Mouse (Mus musculus) spleen, postnatal 4 days (tissue): ENCODE measurements around the gene Eml5.

Experiments
- DNase-seq, 2 experiments: peaks; one replicate each; pipeline ENCODE4 v3.0.0; 2022; ENCODE audit warnings: low spot score in 2 of 2

Gene Eml5

DNA sequence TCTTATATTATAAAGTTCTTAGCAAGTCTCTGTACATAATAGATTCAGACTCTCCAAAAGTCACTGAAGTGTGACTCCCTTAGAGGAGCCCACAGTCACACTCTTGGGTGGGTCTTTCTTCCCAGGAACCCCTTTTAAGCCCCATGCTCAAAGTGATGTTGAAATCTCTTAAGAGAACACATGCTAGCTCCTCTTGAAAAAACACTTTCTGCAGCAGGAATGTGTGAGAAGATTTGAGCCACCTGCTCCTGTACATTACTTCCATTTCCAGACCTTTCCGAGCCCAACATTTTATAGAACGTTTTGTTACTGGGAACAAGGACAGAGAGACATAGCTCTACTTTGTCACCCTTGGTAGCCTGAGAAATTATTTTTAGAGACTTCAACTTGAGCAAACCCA, 66.4 kb downstream of the Eml5 start:
- no peak for DNase-seq

DNA sequence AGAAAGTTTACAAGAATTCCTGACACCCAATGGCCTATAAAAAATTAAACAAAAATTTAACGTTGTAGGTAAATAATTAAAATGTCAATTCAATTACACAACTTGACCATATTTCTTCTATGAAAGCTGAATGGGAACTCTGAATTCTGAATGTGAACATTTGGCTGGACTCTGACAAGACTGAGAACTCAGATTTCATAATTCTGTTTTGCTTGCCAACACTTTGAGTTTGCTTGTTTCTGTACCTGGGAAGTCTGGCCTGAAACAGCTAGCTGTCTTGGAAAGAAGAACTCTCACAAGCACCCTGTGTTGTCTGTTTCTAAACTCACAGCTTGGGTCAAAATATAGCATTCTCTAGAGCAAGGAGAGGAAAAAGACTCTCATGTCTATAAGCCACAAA, 67.4 kb downstream of the Eml5 start:
- DNase-seq, result no peak

DNA sequence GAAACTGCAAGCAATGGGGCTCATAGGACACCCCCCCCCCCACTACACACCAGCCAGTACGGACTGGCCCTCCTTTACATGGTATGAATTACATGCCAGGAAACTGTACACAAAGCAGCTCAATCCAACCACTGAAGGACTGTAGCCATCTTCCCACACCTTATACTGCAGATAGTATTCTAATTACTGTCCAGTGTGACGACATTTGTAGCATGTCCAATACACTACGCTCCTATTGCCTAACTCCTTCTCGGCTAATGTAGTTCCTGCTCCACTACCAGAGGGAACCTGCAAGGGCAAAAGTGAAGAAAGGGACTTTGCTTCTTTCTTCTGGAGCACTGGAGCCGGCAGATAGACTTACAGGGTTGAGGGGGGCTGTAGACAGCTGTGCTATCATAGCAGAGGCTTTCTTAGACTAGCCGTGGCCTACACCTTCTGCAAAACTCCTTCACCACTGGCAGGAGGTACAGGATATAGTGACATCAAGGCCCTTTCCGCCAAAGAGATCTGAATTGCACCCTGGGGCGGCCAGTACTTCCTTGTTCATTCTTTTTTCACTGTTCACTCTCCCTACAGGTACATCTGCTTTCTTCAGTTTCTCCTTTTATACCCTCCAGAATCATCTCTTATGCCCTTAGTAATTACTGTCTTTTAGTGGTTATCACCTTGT, 68.2 kb downstream of the Eml5 start:
- no peak for DNase-seq

DNA sequence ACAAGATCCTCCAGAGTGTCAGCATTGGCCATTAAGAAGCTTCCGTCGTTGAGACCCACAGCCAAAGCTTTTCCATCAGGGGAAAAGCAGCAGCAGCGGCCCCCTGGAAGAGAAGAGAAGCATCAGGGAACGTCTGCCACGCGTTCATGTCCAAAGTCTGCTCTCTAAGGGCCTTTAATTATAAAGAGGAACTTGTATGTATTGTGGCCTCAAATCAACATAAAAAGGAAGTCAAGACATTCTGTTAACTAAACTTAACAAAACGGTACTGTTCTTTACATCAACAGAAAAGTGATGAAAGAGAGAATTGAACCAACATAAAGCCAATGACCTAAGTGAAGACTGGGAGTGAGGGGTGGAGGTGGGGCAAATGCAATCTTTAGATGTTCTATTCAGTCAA, 70.2 kb downstream of the Eml5 start:
- no peak for DNase-seq

DNA sequence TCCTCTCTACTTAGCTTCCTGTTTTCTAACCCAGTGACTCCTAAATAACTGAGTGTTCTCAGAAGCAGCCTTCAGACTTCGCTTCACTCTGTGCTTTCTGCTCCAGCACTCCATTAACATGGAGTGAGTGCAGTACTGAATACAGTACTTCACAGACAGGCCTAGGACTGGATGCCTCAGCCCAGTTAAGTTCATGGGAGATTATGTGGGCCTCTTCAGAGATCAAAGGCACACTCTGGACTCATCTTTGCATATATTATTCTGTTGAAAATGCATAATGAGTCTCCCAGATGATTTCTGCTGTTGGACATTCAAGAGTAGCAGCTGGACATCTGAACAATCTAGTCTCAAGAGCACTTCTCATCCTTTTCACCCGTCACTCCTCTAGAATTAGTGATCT, 80.5 kb downstream of the Eml5 start:
- DNase-seq, result no peak

DNA sequence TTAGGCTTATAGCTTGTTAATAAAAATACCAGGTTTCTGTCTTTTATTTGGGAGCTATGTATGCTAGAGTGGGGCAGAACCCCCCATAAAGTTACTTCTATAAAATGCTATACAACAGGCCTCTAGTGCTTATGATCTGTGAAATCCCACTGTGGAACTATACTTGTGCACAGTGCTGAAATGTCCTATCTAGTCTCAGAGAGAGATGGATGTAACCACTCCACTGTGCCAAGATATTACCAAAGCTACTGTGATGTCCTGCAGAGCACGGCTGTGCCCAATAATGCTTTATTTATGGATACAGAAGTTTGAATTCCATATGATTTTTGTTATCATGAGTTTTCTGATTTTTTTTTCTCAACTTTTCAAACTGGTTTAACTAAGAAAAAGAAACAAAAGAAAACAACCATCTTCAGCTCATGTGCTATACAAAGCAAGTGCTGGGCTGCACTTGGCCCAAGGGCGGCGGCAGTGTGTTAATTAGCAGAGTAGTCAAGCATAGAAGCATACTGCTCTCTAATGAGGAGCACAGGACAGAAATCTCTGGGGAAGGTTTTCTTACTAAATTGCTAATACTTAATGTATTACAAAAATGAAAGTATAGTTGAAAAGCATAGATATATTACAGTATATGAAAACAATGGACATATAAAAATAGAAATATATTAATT, 97.1 kb downstream of the Eml5 start:
- DNase-seq, result no peak

DNA sequence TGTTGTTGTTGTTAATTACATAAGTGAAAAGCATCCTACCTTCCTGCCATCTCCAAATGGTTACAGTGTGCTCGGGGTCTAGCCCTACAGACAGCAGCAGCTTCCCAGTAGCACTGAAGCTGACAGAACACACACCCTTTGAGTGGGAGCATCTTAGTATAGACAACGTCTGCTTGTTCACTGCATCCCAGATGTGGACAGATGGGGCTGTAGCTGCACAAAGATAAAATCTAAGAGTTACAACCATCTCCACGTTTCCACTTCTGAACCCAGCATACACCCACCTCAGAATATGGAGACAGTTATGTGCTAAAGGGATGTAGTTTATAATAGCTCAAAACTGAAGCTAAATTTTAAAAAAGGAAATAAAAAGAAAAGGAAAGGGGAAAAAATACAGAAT, 99.0 kb downstream of the Eml5 start:
- no peak for DNase-seq

DNA sequence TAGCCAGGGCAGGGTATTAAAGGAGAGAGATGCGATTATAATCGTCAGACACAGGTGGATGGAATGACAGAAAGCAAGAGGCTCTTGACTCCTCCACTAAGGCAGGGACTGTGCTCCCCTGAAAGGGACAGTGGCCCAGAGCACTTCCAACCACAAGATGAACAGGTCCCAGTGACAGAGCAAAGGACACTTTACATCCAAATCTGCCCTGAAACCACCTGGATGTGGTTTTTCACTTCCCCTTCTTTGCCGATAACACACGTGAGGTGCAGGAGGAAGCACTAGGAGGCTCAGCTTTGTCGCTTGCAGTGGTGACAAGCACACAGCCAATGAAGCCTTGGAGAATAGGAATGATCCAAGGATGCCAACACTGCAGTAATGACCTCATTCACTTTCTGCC, 101.0 kb downstream of the Eml5 start:
- no peak for DNase-seq

DNA sequence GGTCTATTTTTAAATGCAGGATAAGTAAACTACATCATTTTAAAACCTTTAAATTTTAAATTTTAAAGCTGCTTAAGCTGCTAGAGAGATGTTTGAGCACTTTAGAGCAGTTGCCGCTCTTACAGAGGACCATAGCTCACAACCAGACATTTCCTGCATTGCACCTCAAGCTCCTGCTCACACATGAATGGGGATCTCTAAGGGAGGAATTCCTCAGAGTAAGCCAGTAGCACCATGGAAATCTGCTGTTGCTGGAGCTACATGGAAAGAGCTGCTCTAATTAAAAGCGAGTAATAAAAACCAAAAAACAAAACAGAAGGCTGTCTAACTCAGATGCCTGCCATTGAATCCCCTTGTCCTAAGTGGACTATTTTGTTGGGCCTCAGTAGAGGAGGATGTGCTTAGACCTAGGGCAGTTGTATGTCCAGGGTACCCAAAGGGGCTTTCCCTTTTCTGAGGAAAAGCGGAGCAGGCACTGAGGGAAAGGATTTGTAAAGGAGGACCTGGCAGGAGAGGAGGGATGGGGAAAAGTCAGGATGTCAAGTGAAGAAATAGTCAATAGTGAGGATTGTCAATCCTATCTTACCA, 105.5 kb downstream of the Eml5 start:
- DNase-seq, result no peak

DNA sequence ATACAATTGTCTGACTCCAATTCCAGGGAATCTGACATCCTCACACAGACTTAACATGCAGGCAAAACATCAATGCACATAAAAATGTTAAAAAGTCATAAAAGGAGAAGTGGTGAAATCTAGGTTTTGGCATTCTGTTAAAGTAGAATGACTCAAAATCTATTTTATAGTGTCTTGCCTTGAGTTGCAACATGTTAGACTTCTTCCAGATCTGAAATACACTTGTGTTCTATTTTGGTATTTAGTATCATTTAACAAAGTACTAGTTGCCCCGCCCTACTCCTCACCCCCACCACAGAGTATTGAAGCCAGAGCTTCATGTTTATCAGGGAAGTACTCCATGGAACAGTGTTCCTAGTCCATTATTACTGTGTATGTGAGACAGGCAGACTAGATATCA, 117.0 kb downstream of the Eml5 start:
- no peak for DNase-seq

DNA sequence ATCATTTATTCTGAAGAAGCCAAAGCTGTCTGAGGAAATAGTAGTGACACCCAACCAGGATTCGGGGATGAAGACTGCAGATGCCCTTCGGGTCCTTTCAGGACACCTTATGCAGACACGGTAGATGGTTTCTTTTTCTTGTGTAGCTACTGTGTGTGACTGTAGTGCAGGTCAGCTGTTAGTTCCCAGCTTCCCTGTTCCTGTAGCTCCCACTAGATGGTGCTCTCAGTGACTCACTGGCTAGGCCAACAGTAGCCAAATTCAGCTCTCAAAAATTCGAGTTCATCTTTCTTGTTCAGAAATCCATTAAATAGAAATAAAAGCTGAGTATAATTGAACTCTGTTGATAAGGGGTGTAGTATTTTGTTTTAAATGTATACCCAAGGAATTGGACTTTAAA, 122.1 kb downstream of the Eml5 start:
- DNase-seq, result no peak

DNA sequence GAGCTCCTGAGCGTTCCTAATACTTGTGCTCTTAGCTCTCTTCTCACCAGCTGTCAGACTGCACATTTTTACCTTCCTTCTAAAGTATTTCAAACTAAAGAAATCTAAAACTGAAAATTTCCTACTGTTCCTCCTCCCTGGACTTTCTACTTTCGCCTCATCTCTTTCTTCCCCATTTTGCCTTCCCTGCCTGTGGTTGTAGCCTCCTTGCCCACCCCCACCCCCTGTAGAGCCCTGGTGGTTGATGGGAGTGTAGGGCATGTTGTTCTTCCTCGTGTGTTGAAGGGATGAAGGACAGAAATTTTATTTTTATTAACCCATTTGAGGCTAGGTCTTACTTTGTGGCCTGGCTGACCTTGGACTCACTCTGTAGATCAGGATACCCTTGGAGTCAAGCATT, 123.8 kb downstream of the Eml5 start:
- DNase-seq, result no peak

DNA sequence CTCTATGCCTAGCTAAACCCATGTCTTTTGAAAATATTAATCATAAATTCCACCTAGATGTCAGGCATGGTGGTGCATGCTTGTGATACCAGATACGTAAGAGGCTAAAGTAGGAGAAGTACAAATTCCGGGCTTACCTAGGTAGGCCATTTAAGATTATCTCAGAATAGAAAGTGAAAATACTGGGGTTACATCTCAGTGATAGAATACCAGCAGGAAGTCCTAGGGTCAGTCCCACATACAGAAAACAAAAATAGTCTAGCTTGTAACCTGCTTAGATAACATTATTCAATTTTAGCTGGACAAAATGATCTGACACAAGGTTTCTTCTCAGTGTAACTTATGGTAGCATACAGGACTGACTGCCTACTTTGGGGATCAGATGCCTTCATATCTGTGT, 135.0 kb downstream of the Eml5 start:
- DNase-seq, result no peak

DNA sequence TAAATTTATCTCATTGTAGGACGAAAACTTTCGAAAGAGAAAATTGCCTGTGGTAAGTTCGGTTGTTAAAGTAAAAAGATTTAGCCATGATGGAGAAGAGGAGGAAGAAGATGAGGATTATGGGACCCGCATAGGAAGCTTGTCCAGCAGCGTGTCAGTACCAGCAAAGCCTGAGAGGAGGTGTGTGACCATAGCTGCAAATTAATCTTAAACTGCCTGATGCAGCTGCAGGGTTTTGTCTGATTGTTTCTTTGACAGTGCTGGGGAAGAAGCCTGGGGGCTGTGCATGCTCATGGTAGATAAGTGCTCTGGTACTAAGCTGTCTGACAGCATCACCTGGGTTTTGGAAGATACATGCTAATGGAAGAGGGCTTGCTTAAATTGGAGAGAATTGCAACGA, 141.6 kb downstream of the Eml5 start:
- DNase-seq, result no peak

DNA sequence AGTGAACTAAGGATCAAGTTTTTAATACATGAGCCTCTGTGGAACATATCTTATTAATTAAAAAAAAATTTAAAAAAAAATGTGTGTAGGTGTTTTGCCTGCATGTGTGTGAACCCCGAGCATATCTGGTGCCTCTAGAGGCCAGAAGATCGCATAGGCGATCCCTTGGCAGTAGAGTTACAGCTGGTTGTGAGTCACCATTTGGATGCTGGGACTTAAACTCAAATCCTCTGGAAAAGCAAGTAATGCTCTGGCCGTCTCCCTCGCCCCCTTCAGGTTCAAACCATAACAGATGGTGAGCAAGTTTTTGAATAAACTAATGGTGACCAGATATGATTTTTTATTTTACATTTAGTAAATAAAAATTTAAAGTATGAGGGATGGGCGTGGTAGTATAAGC, 143.6 kb downstream of the Eml5 start:
- no peak for DNase-seq

DNA sequence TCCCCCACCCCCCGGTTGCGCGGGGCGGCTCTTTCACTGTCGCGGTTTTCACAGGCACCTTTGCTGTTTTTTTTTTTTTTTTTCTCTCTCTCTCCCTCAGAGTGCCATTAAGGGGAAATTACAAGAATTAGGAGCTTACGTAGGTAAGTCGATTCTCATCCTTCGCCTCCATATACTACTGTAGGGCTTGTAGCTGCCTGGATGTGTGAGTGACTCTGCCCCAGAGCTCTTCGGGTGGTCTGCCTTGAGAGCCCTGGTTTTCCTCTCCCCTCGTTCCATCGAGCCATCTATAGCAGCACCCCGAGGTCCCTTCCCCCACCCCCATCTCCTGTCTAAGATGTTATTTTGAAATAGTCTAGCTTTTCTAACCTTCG, 153.9 kb downstream of the Eml5 start:
- DNase-seq, result no peak

DNA sequence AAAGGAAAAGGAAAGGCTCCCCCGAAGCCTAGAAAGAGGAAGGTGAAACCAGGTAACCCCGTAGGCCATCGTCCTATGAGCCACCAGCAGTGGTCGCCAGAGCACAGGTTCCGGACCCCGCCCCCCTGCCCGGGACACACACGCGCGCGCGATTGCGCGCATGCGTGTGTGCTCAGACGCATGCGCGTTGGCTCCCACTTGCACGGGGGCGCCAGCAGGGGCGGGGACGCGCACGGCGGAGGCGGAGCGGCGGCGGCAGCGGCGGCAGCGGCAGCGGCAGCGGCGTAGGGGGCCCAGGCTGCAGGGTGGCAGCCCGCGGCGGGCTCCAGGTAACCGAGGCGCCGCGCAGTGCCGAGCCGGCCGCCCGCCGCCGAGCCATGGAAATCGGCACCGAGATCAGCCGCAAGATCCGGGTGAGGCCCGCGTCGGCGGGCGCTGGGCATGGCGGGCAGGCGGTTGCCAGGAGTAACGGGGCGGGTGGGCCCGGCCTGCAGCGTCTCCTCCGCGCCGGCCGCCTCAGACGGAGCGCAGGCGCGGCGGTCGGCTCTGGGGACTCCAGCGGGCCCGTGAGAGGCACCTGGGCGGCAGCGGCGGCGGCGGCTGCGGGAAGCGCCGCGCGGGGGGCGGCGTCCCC, 154.4 kb downstream of the Eml5 start, which contains the start of gene Zc3h14:
Gene Zc3h14, plus strand, starts transcription at position 219 of the 634 bp plus-strand sequence.
- DNase-seq, result peak; percentile 92 to 97

DNA sequence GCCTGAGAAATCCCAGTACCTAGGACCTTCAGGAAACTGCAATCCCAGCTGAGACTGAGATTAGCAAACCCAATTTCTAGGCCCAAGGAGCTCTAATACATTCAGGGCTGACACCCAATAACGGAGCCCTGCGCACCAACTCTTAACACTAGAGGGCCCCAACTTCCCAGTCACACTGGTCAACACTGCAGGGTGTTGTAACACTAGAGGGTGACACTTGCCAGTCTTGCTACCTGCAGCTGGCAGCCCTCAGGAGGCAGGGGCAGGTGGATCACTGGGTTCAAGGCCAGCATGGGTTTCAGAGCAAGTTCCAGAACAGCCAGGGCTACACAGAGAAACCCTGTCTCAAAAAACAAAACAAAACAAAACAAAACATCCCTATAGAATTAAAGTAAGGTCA, 155.2 kb downstream of the Eml5 start:
- DNase-seq, result peak; percentile 73 to 80

DNA sequence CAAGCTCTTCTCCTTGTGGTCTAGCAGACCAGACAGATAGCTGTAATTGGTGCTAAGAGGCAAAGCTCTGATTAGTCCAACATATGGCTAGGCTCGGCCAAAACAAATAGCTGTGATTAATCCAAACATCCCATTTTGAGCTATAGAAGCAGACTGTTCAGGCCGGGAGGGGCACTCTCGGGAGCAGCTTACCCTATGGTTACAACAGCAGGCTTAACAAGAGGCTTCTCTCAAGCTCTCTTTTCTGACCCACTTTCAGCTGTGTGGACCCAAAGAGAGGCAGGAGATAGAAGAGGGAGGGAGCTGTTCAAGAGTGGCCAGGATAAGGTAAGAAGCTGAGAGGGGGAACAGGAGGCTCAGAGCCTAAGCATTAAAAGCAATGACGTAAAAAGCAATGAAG, 155.7 kb downstream of the Eml5 start:
- no peak for DNase-seq

DNA sequence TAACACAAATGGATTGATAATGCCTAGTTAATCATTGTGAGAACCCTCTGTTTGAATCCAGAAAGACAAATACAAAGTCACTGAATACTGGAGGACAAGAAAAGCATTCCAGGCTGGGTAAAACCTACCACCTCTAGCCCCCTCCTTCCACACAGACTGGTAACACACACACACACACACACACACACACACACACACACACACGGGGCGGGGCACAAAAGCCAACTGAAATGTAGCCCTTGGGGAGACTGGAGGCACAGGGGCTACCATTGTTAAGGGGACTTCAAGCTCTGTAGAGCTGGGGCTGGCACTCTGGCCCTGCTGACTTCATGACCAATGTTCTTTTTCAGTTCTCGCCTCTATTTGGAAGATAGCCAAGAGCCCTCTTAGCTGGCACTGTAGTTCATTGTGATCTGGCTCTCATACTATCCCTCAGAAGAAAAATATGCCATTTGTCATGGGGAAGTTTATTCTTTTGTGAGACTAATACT, 160.2 kb downstream of the Eml5 start:
- DNase-seq, result no peak

DNA sequence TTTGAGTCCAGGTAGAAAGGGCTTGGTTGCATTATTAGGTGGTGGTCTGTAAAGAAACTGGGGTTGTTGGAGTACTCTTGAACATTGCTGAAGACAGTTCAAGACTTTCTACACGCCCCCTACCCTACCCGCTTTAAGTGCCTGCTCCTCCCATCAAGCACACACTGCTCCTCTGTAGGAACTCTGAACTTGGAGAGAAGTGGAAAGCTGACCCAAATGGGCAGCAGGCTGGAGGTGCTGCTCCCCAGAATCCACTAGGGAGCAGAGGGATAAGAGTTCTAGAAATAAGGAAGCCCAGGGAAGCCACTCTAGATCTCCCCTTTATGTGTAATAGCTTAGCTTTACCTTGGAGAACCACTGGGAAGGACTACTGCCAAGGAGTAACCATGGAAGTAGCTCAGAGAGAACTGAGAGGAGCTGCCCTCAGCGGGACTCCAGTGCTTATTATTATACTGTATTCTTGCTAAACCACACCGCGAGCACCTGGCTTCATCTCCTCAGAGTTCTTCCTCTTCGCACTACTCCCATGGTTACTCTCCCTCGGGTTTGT, 163.4 kb downstream of the Eml5 start:
- DNase-seq, result no peak

DNA sequence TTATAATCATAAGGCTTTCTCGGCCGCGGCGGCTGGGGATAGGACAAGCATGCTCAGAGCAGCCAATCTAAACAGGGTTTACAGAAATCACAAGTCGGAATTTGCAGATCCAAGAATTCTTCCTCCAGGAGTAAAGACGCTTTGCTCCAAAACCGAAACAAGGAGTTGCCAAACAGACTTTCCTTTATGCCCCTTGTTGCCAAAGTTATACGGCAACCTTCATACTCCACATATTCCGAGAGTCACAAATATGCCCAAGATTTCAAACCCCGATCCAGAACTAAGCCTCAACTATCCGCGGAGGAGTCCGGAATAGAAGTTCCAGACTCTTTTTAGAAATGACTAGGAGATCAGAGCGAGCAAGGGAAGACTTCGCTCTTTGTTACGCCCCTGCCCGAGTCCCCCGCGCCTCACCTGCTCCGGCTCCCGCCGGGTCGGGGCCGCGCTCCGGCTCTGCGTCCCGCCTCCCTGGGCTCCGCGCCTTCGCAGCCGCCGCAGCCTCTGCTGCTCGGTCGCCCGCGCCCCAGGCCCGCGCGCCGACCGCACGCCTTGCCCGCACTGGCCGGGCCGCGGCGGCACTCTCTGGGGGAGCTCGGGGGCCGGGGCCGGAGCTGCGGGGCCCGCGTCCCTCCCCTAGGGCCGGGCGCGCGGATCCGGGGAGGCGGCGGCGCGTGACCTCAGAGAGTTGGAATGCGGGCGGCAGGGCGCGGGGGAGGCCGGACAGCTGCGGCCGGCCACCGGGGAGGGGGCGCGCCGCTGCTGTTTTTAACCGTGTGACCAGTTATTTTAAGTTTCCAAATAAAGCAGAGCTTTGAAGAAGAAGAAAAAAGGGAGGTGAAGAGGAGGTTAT, 164.1 kb downstream of the Eml5 start, which contains the start of gene Ptpn21:
Gene Ptpn21, minus strand, starts transcription at position 455 of the 850 bp plus-strand sequence.
- DNase-seq, result no peak
